Mouse (Mus musculus) intestine, postnatal 0 days (tissue): Measurements from ENCODE around the gene Mpped1. TPM values are rescaled to one million over a fixed set of nuclear protein-coding genes. Genes with fewer than 3 reads are reported as not detected.

Experiments
- ATAC-seq: fragments of 200-750 bp; cut with Nextera tagmentation; 2 replicates; pipeline ENCODE4 v1.8.0; 2017; ENCODE audit warnings: mild to moderate bottlenecking, moderate TSS enrichment, moderate library complexity
- H3K27ac ChIP-seq: fragments of 300-500 bp; sonication (generic); 2 replicates; pipeline ENCODE4 v1.5.1; 2014; ENCODE audit warnings: mild to moderate bottlenecking, low read depth, low read length, moderate library complexity
- H3K27me3 ChIP-seq: fragments of 300-500 bp; sonication (generic); replicated peaks from 2 replicates; pipeline ENCODE4 v1.6.1; 2014; ENCODE audit warnings: low read length, mixed read lengths; ENCODE audit not compliant: control insufficient read depth, insufficient read depth
- H3K36me3 ChIP-seq: fragments of 300-500 bp; sonication (generic); 2 replicates; pipeline ENCODE4 v1.6.1; 2014; ENCODE audit warnings: mild to moderate bottlenecking, moderate library complexity; ENCODE audit not compliant: control insufficient read depth, insufficient read depth
- H3K4me1 ChIP-seq: fragments of 300-500 bp; sonication (generic); replicated peaks from 2 replicates; pipeline ENCODE4 v1.6.1; 2014; ENCODE audit warnings: antibody characterized with exemption, low read length, mixed read lengths; ENCODE audit not compliant: control insufficient read depth, insufficient read depth
- H3K4me2 ChIP-seq: fragments of 300-500 bp; sonication (generic); replicated peaks from 2 replicates; pipeline ENCODE4 v1.6.1; 2014; ENCODE audit warnings: low read depth, mild to moderate bottlenecking, moderate library complexity
- H3K4me3 ChIP-seq: fragments of 300-500 bp; sonication (generic); 2 replicates; pipeline ENCODE4 v1.5.1; 2014; ENCODE audit warnings: low read depth, low read length
- H3K9ac ChIP-seq: fragments of 300-500 bp; sonication (generic); 2 replicates; pipeline ENCODE4 v1.6.1; 2014; ENCODE audit warnings: mild to moderate bottlenecking, low read depth, low read length
- H3K9me3 ChIP-seq: fragments of 300-500 bp; sonication (generic); 2 replicates; pipeline ENCODE4 v1.6.1; 2016; ENCODE audit warnings: mixed run types; ENCODE audit not compliant: control insufficient read depth
- CTCF ChIP-seq: sonication (generic); IDR thresholded peaks from 2 replicates; pipeline ENCODE4 v1.5.1; 2016; ENCODE audit warnings: low read depth, mild to moderate bottlenecking, control low read depth, antibody characterized with exemption, moderate library complexity
- WGBS: fragments of 180-500 bp; shearing (Covaris S2); extraction: QIAGEN DNeasy Blood & Tissue Kit; methylation state at CpG from one replicate; pipeline ENCODE4 v1.1.7; 2014; 5-methylcytosine and 5-hydroxymethylcytosine counted together
- polyA plus RNA-seq: library from polyadenylated mRNA; unstranded; fragments of >200 nt; fragmentation: Nextera tagmentation; extraction: Ambion mirVana; gene quantifications from 2 replicates; pipeline ENCODE4 v1.2.1, GENCODE M21; 2015

Mpped1 gene
- polyA plus RNA-seq, 1 experiment from 2014 or later, result 0.16 TPM

DNA sequence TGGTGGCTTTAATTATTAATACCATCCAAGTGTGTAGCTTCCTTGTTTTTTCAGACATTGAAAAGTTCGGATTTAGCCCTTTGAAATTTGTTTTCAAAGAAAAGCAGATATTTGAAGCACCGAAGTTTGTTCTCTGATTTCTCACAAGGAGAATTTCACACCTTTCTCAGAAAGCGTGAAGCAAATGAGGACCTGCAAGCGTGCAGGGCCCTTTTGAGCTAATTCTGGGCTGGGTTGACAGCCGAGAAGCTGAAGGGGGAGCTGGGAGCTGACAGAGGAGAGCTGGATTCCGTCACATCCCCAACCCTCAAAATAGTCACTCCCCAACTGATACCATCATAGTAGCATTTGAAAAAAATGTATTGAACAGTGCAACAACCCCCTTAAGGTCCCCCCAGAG is 34.8 kb downstream of the Mpped1 start:
- Histone ChIP-seq H3K4me1 (no peaks in the 10 kb centered on the region), H3K4me2 (no peak overlapping the region), H3K4me3 (no peak overlapping the region), H3K27me3 (no peaks in the 10 kb centered on the region), H3K36me3 (no peaks in the 10 kb centered on the region), H3K9ac (no peak overlapping the region), H3K27ac (no peak overlapping the region), H3K9me3 (no peaks in the 10 kb centered on the region)
- TF ChIP-seq CTCF, result no peak
- ATAC-seq, result no peak
- WGBS, result 66% methylated on average over 6 of the region's 6 CpGs

- Histone ChIP-seq H3K4me2 (no peak overlapping the region), H3K9me3 (no peaks in the 10 kb centered on the region), H3K4me1 (no peaks in the 10 kb centered on the region), H3K9ac (no peak overlapping the region), H3K36me3 (no peaks in the 10 kb centered on the region), H3K27ac (no peak overlapping the region), H3K4me3 (no peak overlapping the region), H3K27me3 (no peaks in the 10 kb centered on the region)
- ATAC-seq, result no peak
- no peak for TF ChIP-seq CTCF
- WGBS, result 82% methylated on average over 8 of the region's 8 CpGs
These were observed 48.7 kb downstream of the Mpped1 start for GRCm38 (mm10) chr15:83828011-83828410.

GRCm38 (mm10) chr15:83829226-83829625 is 50.0 kb downstream of the Mpped1 start:
- WGBS, result 74% methylated on average over 13 of the region's 13 CpGs
- Histone ChIP-seq H3K9me3 (no peaks in the 10 kb centered on the region), H3K4me3 (no peak overlapping the region), H3K27ac (no peak overlapping the region), H3K4me1 (no peaks in the 10 kb centered on the region), H3K4me2 (no peak overlapping the region), H3K36me3 (no peaks in the 10 kb centered on the region), H3K9ac (no peak overlapping the region), H3K27me3 (no peaks in the 10 kb centered on the region)
- no peak for TF ChIP-seq CTCF
- ATAC-seq, result no peak

DNA sequence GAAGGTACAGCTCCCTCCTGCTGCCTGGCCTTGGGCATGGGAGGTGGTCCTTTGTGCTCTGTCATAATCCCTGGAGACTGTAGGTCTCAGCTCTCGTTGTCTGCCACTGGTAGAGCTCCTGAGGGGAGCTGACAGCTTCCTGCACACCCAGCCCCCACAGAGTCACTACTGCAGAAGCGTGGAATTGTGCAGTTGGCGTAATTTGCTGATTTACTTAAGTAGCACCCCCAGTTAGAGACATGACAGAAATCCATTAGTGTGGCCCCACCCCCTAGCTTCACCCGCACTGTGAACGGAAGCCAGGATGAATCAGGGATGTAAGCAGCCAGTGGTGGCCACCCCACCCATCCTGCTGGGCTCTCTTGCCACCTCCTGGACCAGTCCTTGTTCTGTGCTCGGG is 53.0 kb downstream of the Mpped1 start:
- no peak for ATAC-seq
- TF ChIP-seq CTCF, result no peak
- Histone ChIP-seq H3K27me3 (no peaks in the 10 kb centered on the region), H3K36me3 (no peaks in the 10 kb centered on the region), H3K9me3 (no peaks in the 10 kb centered on the region), H3K9ac (no peak overlapping the region), H3K4me1 (no peaks in the 10 kb centered on the region), H3K4me2 (no peak overlapping the region), H3K27ac (no peak overlapping the region), H3K4me3 (no peak overlapping the region)
- 66% methylated on average over 6 of the region's 6 CpGs for WGBS

DNA sequence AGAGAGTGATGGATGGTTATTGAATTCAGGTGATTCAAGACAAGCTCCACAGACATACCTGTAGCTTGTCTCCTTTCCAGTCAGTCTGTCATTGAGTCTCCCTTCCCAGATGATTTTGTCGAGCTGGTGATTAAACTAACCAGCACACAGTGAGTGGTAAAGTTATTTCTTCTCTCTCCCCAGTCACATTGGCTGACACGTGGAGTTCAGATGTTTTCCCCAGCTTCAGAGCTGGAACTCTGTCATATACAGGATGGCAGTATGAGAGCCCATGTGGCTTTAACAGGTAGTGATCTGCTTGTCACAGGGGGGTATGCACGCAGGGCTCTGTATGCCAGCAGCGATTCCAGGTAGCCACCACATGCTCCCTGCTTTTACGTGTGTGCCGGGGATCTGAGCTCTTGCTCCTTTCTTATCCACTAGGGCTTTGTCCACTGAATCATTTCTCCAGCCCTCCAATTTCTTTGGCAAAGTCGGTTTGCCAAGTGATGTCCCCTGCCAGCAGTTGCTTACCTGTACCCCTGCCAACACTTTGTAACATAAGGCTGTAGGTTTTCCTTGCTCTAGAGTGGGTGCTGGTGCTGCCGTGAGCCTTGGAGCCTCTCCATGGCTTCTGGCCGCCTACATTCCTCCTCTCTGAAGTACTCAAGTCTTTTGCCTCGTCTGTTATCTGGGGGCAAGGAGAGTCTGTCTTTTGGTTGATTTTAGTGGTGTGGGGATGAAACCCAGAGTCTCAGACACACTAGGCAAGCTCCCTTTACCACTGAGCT is 61.9 kb downstream of the Mpped1 start:
- H3K27me3 ChIP-seq, result no peaks in the 10 kb centered on the region
- no peak overlapping the region for H3K9ac ChIP-seq
- H3K36me3 ChIP-seq, result no peaks in the 10 kb centered on the region
- no peak for TF ChIP-seq CTCF
- H3K9me3 ChIP-seq, result no peaks in the 10 kb centered on the region
- no peaks in the 10 kb centered on the region for H3K4me1 ChIP-seq
- H3K27ac ChIP-seq, result no peak overlapping the region
- ATAC-seq, result no peak
- WGBS, result 67% methylated on average over 10 of the region's 10 CpGs
- no peak overlapping the region for H3K4me3 ChIP-seq
- no peak overlapping the region for H3K4me2 ChIP-seq

DNA sequence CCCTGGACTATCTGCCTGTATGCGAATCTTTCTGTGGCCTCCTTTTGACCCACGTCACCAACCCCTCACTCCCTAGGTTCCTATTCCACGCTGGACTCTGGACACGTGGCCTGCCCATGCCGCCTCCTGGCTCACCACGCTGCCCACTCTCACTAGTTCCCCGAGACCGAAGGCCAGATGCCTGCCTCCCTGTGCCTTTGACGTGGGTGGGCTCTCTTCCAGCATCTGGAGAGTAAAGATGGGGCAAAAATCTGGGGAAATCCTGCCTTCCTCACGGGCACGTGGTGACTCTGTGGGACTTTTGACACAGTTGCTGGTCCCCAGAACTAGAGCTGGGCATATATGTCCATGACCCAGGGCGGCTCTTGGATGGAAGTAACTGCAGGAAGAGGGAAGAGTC is 63.2 kb downstream of the Mpped1 start:
- Histone ChIP-seq H3K9me3 (no peaks in the 10 kb centered on the region), H3K4me1 (no peaks in the 10 kb centered on the region), H3K9ac (no peak overlapping the region), H3K27ac (no peak overlapping the region), H3K4me3 (no peak overlapping the region), H3K27me3 (no peaks in the 10 kb centered on the region), H3K4me2 (no peak overlapping the region), H3K36me3 (no peaks in the 10 kb centered on the region)
- 76% methylated on average over 12 of the region's 12 CpGs for WGBS
- ATAC-seq, result no peak
- TF ChIP-seq CTCF, result no peak
